Mouse (Mus musculus) urinary bladder, adult 2 months (tissue): ENCODE measurements around the gene Ramp3. TPM values are rescaled to one million over a fixed set of nuclear protein-coding genes. Genes with fewer than 3 reads are reported as not detected.
A peak's percentile ranks its signal among the peaks of the same experiment; 100 is the strongest.
"Not testable (repeated sequence)": the region's sequence is repeated elsewhere in the genome, so short reads cannot be mapped to it uniquely, and the experiment has no call there.

Source experiments
- DNase-seq: peaks from one replicate; pipeline ENCODE4 v3.0.0; 2022; ENCODE audit warnings: low spot score
- polyA plus RNA-seq: library from polyadenylated mRNA; depleted of rRNA; stranded (reverse); fragments of >200 nt; gene quantifications from 2 replicates; pipeline ENCODE4 v1.2.3, GENCODE M21; 2012; rRNA removed

Gene Ramp3
- 2.3 and 2.5 TPM in 2 replicates for polyA plus RNA-seq

DNA sequence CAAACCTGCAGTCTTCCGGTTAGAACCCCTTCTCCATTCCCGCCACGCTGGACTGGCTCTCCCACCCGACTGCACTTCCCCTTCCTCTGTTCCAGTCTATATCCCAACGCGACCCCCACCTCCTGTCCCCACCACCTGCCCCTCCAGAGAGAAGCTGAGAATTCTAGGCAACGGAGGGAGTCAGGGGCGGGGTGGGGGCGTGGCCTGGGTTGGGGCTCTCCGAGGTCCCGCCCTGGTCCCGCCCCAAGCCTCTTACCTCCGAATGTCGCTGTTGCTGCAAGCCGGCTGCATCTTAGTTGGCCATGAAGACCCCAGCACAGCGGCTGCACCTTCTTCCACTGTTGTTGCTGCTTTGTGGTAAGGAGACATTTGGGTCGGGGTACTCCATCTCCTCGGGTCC is at the start of gene Ramp3:
Gene Ramp3 (plus strand): TSS at position 251 of the 400 bp plus-strand sequence.
- DNase-seq: no peak

DNA sequence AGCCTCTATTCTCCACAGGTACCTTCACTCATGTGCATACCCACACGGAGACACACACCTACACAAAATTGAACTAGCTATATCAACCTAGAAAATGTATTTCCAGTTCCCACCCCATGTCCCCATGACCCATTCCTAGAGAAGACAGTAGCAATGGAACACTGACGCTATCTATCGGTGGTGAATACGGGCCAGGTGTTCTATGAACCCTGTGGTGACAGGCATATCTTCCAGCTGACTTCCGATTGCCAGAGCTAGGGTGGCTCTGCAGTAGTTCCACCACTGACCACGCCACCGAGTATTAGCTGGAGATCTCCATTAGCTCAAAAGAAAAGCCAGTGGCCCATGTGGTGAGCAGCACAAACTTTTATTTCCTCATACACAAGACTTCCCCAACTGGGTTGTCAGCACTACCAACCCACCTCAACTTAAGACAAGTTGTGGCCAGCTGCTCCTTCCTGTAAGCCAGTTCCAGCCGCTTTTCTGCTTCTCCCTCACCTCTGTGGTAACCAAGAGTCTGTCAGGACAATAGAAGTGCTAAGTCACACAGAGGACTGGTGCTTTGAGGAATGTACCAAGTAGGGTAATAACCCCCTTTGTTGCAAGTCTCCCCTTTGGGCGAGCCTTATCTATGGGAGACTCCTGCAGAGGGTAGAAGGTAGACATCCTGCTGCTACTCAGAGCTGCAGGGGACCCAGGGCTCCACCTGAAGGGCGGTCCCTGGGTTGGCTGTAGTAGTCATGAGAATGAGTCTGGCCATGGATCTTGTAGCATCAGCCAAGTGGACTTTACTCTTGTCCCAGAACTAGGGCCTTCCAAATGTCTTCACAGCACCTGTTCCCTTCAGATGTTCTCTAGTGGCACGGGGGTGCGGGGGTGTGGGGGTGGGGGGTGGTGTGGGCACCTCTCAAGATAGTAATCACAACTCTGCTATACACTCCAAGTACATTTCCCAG is 42.8 kb upstream of the Ramp3 start:
- no peak for DNase-seq

DNA sequence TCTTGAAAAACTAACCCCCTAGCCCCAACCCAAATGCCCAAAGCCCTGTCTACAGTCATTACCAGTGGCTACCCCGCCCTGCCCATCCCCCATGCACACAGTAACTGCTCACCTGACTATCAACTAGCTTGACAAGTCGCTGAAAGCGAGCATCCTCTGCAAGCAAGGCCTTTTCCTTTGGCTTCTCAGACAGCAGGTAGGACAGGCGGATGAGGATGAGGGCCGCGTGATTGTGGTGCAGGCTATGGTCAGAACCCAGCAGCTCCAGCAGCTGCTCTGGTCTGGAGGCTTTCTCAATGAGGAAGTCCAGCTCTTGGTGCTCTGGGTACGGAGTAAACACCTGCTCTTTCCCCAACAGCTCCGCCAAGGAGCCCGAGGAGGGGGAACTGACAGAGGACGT is 34.6 kb upstream of the Ramp3 start:
- DNase-seq: no peak

DNA sequence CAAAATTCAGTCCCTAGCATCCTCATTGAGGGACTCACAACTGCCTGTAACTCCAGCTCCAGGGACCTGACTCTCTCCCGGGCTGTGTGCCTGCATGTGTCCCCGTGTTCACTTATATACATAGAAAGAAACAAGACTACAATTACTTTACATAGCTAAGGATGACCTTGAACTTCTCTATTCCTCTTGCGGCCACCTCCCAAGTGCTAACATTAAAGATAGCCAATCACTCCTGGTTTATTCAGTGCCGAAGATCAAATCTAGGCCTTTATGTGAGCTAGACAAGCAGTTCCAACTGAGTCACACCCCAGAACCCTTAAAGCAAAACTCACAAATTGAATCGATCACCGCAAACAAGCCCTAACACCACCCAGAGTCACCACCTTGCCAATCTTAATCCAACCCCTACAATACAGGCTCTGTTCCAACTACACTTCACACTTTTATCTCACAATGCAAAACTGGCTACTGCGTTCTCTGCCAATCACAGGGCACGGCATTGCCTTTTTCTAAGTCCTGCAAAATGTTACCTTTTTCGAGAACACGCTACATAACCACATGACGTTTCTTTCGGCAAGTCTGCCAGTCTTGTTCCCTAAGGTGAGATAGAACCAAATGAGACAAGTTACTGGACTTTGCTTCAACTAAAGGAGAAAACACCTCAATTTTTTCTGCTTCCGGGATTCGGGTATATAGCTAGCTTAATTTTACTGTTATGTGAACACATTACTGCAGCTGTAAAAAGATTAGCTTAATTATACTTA is 33.5 kb upstream of the Ramp3 start:
- no peak for DNase-seq

DNA sequence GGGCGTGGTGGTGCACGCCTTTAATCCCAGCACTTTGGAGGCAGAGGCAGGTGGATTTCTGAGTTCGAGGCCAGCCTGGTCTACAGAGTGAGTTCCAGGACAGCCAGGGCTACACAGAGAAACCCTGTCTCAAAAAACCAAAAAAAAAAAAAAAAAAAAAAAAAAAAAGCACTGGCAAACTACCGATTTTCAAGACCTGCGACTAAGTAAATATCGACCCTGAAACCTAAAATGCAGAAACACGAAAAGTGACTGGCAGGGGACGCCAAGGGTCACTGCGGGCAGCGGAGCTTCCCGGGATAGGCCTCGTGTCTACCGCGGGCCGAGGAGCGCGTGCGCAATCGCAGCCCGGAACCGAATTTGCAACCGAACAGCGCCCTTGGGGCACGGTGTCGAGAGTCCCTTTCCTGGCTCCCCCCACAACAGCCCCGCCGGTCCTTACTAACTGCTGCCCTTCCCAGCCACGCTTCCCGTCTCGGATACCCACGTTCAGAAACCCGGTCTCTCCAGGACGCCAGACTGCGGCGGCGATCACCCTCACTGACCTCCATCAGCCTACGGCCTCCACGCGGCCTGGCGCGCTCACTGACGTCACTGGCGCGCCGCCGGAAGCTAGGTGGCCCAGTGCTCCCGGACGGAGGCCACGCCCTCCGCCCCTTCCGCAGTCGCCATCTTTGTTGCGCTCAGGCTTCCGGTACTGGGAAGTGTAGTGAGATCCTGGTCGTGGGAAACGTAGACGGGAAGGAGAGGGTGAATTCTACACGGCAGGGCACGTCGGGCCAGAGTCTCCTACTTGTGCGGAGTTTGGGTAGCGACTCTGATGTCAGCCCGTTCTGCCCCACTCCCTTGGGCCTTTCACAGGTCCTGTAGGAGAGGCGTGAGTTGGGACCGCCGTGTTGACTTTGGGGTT is 32.6 kb upstream of the Ramp3 start, which contains the start of gene Tbrg4:
Gene Tbrg4 (minus strand): TSS at position 590 of the 910 bp plus-strand sequence.
- peak; percentile 91 for DNase-seq

DNA sequence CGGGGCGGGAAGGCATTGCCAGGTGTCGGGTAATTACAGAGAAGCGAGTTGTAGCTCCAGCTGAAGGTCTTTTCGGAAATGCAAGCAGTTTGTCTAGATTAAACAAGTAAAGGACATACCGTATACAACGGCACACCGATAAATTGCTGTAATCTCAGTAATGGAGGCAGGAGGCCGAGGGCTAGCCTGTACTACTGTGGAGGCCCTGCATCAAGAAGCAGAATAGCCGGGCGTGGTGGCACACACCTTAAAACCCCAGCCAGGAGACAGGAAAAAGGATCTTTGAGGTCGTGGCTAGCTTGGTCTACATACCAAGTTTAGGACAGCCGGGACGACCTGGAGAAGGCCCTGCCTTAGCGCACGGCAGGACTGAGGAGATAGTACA is 31.9 kb upstream of the Ramp3 start:
- no peak for DNase-seq

DNA sequence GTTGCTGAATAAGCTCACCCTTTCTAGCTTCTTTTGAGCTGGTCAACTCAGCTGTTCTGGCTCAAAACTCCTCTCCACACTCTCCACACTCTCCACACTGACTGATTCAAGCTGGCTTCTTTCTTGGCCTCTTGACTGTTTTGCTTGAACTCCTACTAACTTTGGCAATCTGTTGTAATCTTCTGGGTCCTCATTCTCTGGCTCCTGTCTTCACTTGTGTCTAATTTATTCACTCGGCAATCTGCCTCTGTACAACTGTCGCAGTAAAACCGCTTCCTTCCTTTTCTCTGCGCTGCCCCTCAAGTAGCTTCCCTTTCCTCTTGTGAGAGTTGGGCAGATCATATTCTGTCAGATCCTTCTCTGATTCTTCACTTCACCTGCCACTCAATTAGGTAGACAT is 30.6 kb upstream of the Ramp3 start:
- DNase-seq: no peak

DNA sequence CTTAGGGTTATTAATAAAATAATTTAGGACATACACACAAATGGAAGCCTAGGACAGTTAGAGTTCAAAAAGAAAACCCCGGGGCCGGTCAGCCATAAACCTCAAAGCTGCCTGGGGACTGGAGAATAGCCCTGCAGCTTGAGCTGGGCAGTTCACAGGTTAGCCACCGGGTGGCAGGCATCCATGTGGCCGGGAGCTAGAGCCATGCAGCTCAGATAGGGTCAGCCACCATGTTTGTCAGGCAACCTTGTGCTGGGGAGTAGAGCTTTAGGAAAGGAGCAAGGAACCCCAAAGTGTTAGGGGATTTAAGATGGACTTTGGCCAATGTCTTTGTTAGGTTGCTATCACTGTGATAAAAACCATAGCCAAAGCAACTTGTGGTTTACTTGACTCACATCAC is 29.8 kb upstream of the Ramp3 start:
- no peak for DNase-seq

DNA sequence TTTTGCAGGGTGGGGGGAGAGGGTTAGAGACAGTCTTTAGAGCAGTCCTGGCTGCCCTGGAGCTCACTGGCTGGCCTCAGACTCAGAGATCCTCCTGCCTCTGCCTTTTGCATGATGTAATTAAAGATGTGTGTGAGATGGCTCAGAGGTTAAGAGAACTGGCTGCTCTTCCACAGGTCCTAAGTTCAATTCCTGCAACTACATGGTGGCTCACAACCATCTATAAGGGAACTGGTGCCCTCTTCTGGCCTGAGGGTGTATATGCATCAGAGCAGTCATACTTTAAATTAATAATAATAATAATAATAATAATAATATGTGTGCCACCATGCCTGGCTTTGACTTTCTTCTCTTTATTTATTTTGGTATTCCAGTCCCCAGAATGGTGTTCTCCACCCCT is 28.7 kb upstream of the Ramp3 start:
- no peak for DNase-seq

DNA sequence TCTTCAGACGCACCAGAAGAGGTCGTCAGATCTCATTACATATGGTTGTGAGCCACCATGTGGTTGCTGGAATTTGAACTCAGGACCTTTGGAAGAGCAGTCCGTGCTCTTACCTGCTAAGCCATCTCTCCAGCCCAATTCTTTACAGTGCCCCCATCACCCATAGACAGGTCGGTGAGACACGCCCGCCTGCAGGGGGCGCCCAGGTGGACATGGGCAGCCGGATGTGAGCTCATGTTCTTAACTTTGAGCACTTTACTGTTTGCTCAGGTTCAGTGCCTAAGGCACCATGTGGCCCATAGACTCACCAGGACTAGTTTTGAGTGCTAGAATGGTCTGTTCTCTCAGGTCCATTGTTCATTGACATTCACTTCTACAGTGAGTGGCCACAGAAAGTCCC is 22.2 kb upstream of the Ramp3 start:
- DNase-seq: no peak

DNA sequence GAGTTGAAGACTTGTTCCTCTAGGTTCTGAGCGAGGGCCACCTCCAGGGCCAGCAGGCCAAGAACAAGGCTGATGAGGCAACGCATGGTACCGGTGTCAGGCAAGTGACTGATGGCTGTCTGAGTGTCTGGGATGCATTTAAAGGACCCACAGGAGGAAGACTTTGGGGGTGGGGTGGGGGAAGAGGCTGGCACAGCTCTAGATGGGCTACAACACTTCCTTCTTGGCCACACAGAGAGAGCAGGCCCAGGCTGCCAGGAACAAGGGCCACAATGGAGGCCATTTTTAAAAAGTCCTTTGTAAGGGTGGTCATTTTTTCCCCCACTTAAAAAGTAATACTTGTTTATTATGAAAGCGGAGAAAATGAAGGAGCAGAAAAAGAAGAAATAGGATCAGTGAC is 19.8 kb upstream of the Ramp3 start, which contains the start of gene Wap:
Gene Wap (minus strand): TSS at position 101 of the 400 bp plus-strand sequence.
- DNase-seq: no peak

DNA sequence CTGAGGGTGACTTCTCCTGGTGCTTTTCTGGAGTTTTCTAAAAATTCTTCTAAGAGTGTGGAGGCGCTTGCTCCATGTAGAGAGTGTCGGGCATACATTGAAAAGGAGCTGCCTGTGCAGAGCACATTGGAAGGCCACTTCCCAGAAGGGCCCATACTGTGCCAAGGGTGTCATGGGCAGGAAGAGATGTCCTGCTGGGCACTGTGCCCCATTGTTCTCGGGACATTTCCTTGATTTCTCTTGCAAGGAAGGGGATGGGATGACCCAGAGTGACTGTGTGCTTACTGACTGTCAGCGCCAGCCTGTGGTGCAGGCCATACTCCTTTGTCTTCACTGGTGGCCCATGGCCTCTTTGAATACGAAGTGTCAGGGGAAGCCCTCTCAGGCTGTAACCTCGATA is 19.2 kb upstream of the Ramp3 start:
- DNase-seq: no peak

DNA sequence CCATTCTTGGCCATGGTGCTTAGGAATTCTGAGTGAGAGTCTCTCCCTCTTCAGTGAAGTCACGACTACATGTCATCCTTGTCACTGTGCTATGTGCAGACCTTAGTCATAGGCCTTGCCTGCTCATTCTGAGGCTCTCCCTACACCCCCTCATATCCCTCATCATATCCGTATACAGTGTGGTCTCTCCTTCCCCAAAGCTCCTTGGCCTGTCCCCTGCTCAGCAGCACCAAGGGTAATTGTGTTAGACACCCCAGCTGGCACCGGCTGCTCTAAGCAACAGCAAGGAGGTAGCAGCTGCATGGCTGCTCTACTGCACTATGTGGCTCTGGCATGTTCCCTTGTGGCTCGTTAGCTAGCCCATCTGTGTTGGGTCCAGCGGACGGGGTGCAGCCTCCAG is 13.8 kb upstream of the Ramp3 start:
- DNase-seq: no peak

DNA sequence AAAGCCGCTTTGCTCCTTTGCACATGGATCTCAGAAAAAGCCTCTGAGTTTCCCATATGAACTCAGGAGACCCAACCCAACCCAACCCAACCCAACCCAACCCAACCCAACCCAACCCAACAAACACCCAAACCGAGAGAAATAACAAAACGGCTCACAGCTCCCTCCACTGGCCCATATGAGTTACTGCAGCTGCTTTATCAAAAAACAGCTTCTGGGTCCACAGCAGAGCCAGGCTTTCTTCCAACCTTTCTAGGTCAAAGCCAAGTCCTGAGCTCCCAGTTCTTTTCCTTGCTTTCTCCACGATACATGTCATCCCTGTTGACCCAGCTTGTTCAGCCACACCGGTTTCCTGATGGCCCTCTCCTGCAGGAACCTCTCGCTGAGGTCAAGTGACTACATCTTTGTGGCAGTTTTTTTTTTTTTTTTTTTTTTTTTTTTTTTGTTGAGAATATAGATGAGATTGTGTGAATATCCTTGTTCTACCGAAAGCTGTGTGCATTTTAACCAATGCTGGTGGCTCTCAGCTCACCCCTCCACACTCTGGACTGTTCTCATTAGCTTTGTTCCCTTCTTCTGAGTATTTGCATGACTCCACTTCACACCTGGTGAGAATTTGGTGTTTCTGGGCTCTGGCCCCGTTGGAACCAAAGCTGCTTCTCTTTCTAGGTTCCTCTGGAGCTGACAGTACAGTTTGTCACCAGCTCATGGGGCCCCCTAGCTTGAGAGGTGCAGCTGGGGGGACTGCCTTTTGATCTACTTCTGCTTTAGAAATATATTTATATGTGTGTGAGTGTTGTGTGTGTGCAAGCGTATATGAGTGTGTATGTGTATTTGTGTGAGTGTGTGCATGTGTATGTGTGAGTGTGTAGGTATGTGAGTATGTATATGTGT is 10.2 kb upstream of the Ramp3 start:
- DNase-seq: no peak

DNA sequence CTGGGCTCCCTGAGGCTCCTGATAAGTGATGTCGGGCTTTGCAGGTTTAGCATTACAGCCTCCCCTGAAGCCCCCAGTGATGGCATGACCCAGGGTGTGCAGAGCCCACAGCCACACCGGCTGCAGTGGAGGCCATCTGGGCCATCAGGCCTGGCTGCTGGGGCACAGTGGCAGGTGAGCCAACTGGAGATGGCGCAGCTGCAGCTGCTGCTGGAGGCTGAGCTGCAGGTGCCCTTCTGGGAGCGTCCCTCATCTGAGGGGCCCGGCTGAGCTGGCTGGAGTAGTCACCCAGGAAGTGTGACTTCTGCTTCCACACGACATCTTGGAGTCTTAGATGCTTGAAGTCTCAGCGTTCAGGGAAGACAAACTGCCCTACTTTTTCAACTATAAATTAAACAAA is 7.8 kb upstream of the Ramp3 start:
- DNase-seq: no peak

DNA sequence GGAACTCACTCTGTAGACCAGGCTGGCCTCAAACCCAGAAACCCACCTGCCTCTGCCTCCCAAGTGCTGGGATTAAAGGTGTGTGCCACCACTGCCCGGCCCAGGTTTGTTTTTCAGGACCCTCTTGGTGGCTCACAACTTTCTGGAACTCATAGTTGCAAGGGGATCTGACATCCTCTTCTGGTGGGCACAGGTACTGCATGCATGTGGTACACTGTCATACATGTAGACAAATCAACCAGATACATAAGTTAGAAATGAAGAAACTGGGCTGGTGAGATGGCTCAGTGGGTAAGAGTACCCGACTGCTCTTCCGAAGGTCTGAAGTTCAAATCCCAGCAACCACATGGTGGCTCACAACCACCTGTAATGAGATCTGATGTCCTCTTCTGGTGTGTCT is 5.3 kb upstream of the Ramp3 start:
- DNase-seq: not testable (repeated sequence)

DNA sequence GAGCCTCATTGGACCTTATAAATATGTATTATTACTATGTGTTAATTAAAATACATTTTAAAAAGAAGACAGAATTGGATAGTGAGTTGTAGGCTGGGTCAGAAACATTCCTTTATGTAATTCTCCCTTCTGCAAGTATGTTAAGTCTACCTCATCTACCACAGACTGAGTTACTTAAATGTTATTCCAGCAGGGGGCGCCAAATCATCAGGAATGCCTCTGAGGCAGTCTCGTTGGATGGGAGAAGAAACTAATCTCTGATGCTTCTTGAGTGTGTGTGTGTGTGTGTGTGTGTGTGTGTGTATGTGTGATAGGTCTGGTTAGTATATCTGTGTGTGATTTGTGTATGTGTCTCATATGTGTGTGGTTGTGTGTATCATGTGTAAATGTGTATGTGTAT is 3.4 kb upstream of the Ramp3 start:
- no peak for DNase-seq

DNA sequence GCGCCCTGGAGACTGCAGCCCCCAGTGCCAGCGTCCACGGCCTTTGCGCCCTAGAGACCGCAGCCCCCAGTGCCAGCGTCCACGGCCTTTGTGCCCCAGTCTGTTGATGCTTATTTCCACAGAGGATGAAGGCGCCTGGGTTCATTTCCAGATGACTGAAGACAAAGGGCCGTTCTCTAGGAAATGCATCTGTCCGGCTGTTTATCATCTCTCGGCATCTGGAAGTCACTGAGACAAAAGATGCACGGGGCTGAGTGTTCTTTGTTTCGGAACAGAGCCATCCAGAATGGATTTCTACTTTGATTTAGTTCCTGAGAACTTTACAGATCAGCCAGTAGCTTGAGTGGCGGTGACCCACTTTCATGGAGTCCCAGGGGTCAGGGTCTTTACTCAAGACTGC is 2.9 kb downstream of the Ramp3 start:
- DNase-seq: no peak

DNA sequence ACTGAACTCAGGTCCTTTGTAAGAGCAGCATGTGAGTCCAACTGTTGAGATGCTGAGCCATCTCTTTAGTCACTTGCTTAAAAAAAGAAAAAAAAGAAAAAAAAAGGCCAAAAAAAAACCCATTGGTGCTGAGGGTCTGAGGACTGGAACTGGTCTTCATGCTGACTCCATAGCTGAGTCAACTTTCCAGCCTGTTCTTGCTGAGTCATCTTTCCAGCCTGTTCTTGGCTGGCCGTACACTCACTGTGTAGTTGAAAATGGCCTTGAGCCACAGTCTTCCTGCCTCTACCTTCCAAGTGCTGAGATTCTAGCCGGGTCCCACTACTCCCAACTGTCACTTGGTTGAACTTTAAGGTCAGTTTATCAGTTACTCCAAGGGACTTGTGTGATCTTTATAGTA is 8.3 kb downstream of the Ramp3 start:
- no peak for DNase-seq

DNA sequence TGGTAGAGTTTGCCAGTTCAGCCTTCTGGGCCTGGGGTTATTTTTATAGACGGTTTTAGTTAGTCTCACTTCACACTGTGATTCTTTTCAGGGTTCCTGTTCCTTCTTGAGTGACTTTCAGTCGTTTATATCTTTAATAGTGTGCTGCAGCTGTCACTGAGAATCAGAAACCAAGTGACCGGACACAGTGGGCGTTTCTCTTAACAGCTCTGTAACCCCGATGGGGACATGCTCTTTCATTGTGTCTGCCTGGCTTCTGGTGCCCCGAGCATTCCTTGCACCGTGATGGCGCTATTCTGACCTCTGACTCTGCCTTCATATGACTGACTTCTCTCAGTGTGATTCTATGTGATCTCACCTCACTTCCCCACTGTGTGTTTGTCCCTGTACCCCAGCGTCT is 10.7 kb downstream of the Ramp3 start:
- DNase-seq: no peak

DNA sequence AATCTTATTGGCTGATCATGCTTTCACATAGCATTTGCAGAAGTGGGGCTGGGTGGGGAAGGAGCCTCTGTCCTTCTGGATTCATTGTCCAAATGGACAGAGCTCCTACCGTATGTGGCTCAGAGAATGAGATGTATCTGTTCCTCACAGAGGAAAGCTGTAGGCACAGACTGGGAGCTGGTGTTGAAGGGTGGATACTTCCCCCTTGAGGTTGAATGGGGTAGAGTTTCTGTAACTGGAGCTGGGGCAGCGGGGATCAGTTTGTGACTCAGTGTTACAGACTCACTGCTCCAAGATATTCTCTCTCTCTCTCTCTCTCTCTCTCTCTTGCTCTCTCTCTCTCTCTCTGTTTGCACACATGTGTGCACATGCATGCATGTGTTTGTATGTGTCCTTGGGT is 11.7 kb downstream of the Ramp3 start:
- DNase-seq: no peak
